Mouse (Mus musculus): ENCODE measurements around the gene Carmil1. TPM values are rescaled to one million over a fixed set of nuclear protein-coding genes. Genes with fewer than 3 reads are reported as not detected.

Carmil1 gene
- polyA plus RNA-seq, 1 experiment = 15.1 TPM

DNA sequence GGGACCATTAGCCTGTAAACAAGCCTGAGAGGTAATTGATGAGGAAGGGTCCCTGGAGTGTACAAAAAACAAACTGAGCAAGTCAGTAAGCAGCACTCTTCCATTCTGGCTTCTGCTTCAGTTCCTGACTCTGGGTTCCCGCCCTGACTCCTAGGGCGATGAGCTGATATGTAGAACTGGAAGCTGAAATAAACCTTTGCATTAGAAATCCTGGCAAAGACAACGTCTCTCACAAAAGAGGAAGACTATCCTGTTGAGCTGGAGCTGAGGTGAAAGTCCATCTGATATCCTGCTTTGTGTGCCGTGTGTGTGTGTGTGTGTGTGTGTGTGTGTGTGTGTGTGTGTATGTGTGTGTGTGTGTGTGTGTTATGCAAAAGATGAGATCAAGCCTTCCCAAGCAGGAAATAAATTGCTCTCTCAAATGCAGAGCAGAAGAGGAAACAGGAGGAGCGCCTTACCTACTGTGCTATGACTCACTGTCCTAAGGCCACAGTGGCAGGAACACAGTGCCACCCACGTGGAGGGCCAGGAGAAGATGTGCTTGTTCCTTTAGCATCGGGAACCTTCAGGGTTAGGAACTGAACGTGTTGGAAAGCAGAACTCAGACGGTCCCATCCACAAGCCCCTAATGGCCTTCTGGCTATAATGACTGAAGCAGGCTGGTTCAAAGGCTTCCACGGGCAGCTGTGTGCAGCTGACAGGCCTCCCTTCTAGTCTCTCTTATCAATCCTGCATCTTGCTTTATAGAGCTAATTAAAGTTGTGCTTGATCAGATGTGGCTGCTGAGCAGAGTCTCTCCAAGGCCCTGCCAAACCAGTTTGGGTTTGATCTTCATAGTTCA, 19.6 kb downstream of the Carmil1 start:
- DNase-seq (ENCODE audit: low spot score) = peak; percentile 34

DNA sequence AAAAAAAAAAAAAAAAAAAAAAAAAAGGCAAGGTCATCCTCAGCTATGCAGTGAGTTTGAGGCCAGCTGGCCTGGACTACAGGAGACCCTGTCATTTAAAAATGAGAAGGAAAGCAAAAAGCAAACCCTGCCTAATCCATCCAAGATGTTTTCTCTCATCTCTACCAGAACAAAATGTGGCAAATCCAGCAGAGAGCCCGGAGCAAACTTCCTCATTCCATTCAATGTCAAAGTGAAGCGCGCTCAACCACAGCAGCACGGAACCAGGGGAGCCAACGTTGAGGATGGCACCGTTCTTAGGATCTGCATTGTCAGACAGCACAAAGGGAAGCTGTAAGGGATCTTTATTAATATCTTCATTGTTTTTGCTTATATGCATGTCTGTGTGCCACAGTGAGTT, 22.8 kb downstream of the Carmil1 start:
- DNase-seq (ENCODE audit: low spot score) = no peak

DNA sequence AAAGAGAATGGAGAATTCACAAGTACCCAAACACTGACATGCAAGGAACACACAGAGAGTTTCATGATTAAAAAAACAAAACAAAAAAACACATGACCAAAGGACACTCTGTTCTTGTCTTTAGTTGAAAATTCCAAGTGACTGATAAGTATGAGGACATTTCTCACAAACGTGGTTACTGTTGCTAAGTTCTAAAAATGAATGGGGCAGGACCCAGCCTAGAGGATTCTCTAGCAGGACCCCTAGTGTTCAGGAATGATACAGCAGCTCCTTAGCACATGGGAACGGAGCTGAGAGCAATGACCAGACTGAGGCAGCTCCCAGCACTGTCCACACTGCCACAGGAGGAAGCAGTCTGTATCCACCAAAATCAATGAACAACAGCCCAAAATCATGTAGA, 26.6 kb downstream of the Carmil1 start:
- DNase-seq (ENCODE audit: low spot score) = no peak

DNA sequence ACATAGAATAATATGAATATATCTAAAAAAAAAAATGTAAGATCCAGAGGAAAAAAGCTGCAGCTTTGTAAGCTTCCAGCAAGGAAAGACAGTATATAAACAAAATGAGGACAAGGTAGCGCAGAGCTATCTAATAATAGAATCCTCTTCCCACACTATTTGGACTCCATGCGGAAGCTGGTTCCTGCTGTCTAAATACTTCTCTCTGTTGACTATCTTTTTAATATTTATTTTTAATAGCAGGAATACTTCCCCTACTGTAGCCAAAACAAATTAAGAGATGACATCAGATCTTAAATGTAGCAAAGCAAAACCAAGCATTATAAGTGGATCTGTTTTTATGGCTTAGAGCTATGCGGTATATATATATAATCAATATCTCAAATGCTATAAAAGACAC, 27.0 kb downstream of the Carmil1 start:
- DNase-seq (ENCODE audit: low spot score) = no peak

DNA sequence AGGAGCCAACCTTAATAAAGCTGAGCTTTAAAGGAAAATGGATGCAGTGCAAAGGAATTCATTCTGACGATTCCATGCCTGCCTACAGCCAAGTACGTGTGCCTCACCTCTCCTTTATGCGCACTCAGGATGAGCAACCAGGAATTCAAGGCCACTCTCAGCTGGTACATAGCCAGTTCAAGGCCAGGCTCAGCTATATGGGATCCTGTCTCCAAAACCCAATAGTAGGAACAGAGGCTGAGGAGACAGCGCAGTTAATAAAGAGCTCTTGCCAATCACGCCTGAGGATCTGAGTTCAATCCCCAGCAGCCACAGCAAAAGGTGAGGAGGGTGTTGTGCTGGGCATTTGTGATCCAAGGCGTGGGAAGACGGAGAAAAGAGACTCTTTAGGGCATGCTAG, 29.4 kb downstream of the Carmil1 start:
- DNase-seq (ENCODE audit: low spot score) = no peak

DNA sequence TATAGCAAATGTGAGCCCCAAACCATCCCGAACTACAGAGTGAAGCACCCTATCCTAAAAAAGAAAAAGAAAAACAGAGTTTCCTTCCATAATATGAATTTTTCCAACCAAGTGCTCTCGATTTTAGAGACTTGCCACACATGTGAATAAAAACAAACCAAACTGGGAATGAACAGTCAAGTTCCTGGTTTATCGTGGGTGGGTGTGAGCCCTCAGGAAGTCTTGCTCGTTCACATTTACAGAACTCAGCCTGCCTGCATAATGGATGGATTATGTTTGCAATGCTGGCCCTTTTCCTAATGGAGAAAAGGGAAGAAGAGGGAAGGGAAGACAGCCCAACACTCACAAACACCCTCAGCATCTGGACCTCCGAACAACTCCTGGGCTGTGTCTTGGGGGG, 32.7 kb downstream of the Carmil1 start:
- DNase-seq (ENCODE audit: low spot score) = no peak

DNA sequence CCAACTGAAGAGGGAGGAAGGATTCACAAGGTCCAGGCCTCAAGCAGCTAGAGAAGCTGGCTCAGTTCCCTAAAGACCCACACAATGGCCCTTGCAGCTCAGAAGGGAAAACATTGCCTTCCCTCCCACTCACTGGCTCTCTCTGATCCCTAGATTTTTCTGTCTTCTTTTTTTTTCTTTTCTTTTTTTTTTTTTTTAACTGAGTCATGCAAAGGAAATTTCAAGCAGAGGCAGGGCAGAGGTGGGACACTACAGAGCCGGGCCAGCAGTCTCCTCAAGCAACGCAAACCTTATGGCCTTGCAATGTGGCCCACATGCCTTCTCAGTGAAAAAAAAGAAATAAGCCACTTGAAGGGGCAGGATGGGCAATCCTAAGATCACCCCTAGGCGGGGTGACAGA, 33.2 kb downstream of the Carmil1 start:
- no peak for DNase-seq (ENCODE audit: low spot score)

DNA sequence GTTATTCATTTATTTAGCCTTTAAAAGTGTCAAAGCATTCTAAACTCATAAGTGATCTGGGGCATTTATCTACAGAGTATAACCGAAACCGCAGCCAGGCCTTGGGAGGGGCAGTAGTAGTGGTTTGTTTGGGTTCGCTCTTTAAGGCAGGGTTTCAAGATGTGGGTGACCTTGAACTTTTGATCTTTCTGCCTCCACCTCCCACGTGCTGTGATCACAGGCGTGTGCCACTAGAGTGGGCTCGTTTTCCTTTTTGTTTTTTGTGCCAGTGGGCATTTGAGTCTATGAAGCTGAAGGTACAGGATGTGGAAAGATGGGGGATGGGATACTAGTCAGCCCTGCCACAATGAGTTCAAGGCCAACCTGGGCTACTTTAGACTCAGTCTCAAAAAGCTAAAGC, 34.3 kb downstream of the Carmil1 start:
- DNase-seq (ENCODE audit: low spot score) = no peak

DNA sequence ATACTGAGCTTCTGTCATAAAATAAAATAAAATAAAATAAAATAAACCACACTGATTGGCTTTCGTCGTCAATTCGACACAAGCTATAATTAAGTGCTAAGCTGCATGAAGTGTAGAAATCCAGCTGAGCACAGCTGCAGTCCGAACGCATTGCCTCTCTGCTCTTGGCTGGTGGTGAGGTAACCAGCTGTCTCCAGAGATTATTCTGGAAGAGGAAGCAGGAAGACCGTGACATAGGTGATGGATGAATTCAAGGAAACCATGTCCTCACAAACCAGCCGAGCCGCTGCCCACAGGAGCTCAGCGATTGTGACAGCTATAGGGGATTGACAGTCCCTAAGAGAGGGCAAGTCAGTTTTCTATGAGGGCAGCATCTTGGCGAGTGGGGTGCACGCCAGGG, 36.0 kb downstream of the Carmil1 start:
- DNase-seq (ENCODE audit: low spot score) = no peak

DNA sequence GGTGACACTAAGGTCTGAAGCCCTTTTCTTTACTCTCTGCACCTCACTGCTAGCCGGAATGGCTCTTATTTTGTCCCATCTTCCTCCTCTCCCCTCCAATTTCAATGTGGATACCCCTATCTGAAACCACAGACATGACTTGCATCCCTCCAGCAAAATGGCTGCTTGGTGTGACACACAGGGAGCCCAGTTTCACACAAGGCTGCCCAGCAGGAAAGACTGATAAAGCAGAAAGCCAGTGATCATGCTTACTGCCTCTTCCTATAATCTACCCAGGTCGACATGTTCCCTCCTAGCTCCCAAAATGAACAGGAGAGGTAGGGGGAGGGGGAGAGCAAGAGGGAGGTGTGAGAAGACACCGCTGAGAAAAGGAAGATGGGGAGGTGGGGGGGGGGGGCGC, 36.6 kb downstream of the Carmil1 start:
- no peak for DNase-seq (ENCODE audit: low spot score)

DNA sequence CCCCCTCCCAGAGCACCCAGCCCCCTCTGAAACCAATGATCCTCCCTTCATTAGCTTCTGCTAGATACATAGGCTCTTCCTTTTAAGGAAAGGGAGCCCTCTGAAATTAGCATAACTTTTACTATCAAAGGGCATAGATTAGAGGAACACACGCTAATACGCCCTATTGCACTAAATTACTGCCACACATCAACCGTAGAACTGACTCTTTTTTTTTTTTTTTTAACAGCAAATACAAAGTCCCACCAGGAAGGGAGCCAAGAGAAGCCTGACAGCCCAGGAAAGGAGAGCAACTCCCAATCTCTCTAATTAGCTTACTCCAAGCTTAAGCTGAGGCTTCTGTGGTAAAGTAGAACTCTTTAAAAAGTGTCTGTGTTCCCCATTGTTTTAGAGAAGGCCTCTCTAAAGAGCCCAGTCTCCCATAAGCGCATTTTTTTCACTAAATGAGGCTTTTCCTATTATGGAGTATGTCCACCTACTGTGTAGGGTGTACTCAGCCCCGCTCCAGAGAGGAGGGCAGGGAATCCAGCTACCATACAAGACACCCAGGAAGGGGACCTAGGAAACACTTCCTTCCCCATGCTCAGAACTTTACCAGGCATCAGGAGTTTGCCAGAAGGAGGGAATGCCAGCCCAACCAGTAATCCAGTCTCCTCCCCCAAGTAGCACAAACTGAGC, 38.0 kb downstream of the Carmil1 start:
- DNase-seq (ENCODE audit: low spot score) = no peak

DNA sequence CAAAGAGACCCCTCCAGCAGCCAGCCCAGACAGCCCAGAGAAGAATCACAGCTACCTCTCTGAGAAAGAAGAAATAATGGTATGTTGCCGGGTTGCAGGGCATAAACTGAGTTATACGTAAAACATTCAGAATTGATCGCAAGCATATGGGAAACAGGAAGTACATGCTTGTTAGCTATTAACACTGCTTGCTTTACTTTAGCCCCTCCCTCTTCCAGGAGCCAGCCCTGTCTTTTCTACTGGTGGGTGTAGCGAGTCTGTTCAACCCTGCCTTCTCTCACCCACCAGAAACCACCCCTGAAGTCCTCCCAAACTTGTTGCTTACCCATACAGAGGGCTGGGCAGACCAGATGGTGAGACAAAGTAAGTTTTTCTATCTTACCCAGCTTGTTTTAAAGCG, 39.4 kb downstream of the Carmil1 start:
- no peak for DNase-seq (ENCODE audit: low spot score)

DNA sequence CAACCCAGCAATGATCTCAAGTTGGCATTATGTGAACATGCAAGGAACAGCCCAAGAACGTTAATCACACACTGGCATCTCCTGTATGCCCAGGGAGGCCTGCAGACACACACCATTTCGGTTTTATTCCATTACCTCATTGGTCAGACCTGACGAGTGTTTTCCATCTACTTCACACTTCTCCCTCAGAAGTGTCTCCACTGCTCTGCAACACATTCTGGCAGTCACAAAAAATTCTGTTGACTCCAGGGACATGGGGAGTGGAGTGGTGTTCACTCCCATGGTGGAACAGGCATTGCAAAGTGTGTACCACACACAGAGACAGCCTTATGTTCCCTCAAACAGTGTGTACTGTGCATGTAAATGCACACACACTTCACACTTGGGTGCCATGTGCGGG, 40.2 kb downstream of the Carmil1 start:
- no peak for DNase-seq (ENCODE audit: low spot score)

DNA sequence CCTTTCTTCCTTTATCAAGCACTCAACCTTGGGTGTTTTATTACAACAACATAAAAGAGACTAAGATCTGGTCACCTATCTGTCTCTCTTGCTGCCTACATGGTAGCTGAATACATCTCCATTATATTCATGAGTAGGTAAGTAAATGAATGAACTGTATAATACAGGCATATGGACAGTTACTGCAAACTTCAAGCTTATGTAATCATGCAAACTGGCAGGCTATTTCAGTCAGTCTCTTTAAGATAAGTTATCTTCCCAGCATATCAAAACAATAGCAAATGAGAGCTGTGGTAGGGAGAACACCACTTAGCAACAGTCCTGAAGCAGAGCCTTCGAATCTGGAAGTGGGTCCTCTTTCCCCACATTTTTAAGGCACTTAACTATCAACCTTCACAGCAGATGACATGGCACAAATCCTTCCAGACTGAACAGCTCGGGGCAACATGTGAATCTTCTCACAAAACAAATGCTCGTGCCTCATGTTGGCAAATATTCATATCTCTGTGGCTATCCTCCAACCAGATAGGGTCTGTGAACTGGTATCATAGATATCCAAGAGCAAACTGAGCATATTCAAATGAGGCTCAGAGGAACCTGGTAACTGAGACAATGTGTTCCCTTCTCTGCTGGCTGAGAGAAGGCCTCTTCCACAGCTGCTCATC, 42.0 kb downstream of the Carmil1 start:
- no peak for DNase-seq (ENCODE audit: low spot score)

DNA sequence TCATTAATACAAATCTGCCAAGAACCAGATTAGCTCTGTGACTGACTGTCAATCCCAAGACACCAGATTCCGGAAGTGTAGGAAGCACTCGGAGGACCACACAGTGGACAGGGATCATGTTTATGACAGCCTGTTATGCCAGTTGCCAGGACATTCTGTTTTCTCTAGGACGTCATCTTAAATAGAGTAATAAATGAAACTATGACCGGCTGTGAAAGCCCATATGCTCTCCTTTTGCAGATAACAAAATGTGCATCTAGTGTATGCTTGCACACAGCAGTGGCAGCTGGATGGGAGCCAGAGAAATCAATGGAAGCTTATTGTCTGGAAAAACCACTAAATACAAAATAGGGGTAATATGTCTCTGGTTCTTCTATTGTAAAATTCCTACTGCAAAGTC, 43.9 kb downstream of the Carmil1 start:
- DNase-seq (ENCODE audit: low spot score) = no peak

DNA sequence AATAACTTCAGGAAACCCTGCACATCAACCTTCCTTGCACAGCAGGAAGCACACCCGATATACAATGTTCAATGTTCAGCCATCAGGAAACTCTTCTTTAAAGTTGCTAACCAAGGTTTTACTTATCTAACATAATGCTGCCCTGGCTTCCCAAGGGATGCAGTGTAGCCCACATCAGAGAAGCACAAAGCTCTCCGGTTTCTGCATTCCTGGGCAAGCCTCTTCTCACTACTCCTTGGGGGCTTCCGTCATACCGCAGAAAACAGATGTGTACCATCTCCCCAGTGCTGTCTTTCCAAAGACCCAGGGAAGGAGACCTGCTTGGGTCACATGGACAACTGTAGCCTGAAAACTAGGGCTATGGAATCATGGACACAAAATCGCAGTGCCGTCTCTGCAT, 47.8 kb downstream of the Carmil1 start:
- DNase-seq (ENCODE audit: low spot score) = no peak

DNA sequence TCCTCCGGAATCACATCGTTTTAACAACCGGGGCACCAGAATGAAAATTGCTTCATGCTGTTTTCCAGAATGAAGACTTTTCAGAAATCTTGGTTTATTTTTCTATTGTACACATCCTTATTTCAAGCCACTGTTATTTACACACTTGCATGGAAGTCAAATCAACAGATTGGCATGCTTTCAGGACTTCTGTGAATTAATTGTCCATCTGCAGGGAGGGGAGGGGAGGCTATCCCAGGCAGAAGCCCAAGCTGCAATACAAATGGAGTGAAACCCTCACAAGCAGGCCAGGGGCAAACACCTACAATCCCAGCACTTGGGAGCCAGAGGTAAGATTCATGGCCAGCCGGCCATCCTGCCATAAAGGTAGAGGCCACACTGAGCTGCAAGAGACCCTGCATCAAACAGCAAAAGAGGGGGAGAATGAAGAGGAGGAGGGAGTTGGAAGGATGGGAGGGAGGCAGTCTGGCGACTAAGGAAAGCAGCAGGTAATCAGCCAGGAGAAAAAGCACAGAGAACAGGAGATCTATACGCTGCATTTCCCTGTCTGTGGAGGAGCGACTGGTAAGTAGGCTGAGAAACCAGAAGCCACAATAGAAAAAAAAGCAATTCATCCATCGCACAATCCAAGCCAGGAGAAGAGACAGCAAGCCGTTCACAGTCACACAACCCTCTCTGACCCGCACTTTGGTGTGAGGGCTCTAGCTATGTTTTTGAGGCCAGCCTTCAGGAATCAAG, 48.7 kb downstream of the Carmil1 start:
- no peak for DNase-seq (ENCODE audit: low spot score)

DNA sequence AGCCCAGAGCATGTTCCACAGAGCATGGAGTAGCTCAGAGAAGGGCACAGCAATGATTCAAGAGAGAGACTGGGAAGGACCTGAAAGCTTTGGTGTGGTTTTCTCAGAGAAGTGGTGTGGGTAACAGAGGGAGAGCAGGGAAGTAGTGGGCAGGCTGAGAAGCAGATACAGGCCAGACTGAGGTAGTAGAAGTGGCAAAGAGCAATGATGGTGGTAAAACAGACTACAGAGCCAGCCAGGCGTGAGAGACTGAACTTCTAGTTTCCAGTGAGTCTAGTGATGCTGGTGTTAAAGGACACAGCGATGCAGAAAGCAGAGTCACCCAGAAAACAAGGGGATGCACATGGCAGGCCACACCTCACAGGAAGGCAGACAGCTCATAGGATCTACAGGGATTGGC, 49.4 kb downstream of the Carmil1 start:
- DNase-seq (ENCODE audit: low spot score) = no peak

DNA sequence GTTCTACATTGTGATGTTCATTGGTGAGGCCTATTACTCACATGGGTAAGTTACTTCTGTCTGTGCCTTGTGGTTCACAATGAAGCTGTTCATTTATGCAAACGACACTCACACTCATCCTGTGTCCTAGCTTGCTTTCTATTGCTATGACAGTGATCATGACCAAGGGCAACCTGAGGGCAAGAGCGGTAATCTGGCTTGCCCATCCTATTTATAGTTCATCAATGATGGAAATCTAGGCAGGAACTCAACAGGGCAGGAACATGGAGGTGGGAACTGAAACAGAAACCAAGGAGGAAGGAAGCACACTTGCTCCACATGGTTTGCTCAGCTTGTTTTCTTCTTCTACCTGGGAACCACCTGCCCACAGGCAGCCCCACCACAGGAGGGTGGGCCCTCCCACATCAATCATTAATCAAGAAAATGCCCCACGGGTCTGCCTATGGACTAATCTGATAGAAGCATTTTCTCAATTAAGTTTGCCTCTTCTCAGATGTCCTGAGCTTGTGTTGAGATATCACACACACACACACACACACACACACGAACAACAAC, 50.0 kb downstream of the Carmil1 start:
- DNase-seq (ENCODE audit: low spot score) = no peak

DNA sequence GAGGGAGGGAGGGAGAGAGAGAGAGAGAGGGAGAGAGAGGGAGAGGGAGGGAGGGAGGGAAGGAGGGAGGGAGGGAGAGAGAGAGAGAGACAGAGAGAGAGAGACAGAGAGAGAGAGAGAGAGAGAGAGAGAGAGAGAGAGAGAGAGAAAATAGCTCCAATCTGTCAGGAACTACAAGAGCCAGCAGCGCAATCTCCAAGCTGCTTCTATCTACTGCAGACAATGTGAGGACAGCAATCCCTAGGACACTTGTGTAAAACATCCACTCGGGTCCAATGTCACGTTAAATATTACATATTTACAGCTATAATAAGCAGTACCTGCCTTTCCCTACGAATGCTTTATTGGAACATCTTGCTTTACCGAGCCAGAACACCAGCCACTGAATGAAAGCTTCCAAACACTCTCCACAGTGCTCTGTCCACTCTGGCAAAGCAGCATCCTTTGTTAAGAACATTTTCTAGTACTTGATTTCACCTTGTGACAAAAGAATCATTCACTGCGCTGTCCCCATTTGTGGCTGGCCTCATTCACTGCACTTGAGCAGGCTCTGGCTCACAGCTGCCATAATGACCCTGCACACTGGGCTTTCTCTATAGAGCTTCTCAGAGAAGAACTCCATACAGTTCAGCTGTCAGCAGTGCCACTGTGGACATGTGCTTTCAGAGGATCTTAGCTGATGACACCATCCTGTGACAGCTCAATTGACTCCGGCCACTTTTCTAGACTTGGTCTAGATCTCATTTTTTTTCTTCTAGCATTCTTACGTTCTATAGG, 57.0 kb downstream of the Carmil1 start:
- DNase-seq (ENCODE audit: low spot score) = no peak

DNA sequence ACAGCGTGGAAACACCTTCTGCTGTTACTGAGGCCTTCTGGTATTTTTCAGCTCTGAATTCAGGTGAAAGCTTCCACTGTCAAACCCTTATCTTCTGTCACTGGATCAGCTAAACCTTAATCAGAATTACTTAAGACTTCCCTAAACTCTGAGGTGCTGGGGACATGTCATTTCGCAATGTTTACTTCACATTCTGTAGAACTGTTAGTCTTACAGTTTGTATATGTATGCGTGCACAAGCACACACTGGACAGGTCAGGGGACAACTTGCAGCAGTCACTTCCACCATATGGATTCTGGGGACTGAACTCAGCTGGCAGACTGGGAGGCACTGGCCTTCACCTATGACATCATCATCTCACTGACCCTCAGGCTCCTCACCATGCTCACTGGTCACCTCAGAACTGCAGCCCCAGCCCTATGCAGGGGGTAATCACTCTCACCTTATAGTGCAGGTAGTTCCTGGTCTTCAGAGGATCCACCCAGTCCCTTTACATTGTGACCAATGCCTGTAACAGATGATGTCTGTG, 60.1 kb downstream of the Carmil1 start:
- DNase-seq (ENCODE audit: low spot score) = no peak

Measured in urinary bladder, adult 2 months (tissue).